Mouse (Mus musculus) thymus, postnatal 25 days (tissue): ENCODE results near the gene Gnai3.

Experiments
- DNase-seq: peaks from one replicate; pipeline ENCODE4 v3.0.0; 2022

Gnai3 gene

DNA sequence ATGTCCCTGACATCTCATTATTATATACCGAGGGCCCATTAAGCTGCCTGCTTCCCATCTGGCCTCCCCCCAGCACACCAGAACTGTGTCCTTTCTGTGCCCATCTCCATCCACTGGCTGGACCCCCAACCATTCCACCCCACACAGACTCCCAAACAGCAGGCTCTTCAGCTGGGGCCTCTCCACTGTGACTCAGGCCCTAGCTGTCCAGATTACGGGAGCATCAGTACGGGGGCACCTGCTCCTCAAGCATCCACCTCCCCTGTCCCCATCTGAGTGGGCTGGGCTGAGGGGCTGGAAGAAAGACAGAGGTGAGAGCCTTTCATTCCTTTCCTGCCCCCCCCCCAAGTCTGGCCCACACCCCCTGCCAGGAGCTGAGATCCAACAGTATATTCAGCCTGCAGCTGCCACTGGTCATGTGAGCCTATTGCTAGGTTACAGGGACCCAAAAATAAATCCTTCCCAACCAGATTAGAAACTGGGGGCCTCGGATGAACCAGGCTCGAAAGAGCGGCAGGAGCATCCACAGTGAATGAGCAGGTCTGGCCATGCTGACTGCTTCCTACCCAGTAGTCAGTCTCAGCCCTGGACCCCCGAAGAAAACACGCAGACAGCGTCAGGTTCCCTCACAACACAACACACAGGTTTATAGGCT is 12.6 kb upstream of the Gnai3 start:
- DNase-seq = no peak

DNA sequence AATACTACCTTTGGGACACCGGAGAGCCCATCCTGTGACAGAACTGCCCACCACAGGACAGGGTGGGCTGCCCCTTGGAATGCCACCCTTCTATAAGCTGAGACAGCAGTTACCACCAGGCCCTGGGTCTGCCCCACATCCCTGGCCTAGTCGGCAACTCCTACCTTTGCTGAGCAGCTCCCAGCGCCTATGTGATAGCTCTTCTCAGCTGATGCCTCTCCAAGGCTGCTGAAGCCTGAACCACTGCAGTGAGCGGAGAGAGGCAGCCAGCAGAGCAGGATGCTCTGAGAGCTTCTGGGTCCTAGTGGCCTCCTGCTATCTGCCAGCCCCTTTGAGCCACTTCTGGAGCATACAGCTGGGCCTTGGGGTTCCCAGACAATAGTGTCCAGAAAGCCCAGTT is 8.7 kb upstream of the Gnai3 start, which contains the start of gene Gpr61:
Gpr61 (minus strand) TSS at position 227 of the 400 bp plus-strand sequence.
- DNase-seq = no peak

DNA sequence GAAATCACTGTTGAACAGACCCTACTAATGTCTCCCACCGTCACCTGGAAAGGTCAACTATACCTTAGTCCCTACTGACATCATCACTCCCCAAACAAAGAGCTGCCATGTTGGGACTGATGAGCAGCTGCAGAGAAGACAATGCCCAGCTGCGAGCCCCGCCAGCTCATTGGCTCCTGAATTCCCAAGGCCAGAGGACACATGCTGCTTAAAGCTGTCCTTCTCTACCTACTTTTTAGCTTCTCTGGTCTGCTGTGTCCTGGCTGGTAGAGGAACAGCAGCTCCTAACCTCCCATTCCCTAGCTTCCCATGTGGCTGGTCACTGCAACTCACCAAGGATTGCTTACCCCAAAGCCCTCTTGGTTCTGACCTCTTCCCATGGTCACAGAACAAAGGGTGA is 6.3 kb upstream of the Gnai3 start:
- no peak for DNase-seq

DNA sequence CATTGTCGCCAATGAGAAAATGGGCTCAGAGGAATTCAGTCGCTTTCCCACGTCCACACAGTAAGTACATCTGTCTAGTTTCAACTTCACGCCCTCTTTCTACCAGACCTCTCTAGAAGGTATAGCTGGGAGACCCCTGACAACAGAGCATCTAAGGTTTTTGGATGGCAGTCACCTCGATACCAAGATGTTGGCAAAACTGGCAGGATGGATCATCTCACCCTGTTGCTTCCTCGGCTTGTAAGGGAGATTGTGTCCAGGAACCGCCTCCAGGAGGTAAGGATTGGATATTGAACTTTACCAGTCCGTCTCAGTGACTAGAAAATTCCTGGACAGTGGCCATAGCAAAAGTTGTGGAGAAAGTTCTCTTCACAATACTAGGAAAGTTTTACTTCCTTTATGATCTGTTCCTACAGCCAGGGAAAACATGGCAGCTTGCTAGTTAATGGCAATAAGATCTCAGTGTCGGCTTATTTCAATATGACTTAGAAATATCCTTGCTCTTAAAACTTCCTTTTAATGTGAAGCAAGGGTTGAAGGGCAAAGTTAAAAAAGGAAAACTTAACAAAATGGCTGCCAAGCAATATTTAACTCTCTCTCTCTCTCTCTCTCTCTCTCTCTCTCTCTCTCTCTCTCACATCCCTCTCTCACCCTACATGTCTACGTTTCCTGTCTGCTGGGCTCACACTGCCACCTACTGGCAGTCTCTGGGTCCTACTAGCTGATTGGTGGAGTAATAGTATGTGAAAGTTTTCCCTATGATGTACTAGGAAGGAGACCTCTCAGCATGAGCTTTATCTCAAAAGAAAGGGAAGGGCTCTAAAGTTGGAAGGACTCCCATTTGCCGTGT is 1.7 kb upstream of the Gnai3 start:
- peak; percentile 92 for DNase-seq

DNA sequence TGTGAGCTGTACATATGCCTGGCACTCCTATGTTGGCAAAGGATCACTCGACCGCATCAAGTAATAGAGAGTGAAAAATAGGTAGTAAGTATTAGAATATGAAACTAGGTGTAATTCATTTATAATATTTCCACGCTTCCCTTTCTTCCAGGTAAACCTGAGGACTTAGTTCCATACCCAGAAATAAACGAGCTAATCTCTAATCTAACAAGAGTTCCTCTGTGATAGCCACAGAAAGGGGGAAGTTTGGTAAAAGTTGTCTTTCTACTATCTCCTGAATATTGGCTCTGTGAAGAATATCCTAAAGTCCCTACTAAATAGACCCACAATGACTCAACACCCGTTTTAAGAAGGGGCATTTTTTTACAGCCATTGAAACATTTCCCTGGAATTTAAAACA is 725 bp upstream of the Gnai3 start:
- DNase-seq = no peak

DNA sequence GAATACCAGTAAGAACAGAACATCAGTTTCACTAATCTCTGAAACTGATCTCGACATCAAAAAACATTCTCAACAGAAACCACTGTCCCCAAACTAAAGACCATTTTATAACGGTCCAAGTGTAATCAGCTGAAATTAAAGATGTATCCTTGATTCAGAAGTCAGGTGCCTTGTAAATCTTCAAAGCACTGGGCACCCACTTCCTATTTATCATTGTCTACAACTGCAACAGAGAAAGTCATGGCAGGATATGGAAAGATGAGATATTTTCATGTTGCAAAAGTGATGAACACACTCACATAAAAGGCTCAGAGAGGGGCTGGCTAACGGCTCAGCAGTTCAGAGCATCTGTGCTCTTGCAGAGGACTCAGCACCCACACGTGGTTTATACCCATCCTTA is 5.2 kb downstream of the Gnai3 start:
- DNase-seq = no peak

DNA sequence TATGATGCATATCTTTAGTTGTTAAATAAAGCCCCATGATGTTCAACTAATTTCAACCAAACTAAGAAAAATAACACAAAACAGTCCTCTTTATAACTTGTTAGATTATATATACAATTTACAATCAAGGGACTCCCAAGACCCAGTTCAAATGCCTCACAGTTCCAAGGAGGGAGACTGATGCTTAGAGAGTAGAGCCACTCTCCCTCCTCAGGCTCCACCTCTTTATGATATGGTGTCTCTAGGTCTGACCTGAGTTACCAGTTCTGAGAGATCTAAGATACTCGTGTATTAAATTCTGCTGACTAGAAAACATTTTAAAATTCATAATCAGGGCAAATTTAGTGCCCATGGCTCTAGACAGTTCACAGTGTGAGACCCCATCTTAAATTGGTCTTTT is 6.8 kb downstream of the Gnai3 start:
- no peak for DNase-seq

DNA sequence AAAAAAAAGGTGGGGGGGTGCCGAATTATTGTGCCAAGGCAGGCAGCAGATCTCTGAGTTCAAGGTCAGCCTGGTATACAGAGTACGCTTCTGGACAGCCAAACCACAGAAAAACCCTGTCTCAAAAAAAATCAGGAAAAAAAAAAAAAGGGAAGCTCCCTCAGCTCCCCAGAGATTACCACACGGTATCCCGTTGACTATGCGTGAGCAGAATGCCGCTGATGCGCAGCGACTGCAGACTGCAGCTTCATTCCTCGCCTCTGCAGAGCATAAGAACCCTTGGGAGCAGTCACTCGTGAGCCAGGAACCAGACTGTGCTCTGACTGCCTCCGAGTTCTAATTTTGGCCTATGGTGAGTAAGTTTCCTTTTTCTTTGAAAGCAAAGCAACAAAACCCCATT is 11.2 kb downstream of the Gnai3 start:
- no peak for DNase-seq

DNA sequence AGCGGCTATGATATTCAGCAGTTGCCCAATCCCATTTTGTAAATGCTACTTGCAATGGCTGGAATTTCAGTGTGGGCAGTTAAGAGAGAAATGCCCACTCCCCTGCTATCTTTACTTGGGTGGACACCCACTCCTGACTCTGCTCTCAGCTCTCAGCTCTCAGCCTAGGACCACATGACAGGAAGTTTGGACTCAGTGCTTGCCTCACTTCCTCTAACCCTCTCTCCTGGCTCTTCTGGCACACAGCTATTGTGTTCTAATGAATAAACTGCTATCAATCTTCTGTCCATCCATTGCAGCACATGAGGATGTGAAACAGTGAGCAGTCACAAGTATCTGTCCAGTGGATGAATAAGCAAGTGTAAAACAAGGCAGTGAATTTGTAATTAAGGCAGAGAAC is 13.5 kb downstream of the Gnai3 start:
- DNase-seq = no peak

DNA sequence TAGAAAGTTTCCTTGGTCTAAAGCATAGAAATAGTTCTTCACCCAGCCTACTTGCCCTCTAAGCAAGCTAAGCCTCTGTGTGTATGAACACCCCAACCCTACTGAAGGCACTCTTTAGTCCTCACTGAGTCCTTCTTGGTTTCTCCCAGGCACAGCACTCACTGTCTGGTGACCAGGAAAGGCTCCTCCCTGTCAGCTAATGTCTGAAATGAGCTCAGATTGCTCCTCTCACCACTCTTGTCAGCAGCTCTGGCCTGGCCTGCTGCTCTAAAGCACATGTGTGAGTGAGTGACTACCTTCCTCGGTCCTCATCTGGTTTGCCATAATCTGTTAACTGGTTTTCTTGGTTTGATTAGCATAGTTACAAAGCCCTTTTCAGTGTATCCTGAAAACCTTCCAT is 14.1 kb downstream of the Gnai3 start:
- DNase-seq = no peak

DNA sequence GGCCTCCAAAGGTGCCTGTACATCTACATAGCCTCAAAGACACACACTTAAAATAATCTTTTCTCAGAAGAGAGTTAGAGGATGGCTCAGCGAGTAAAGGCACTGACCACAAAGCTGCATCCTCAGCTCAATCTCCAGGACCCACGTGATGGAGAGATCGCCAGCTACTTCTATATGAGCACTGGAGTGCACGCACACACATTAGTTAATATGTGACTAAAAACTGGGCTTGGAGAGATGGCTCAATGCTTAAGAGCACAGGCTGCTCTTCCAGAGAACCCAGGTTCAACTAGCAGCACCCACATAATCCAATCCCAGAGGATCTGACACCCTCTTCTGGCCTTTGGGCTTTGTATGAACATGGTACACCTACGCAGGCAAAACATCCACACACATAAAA is 14.7 kb downstream of the Gnai3 start:
- no peak for DNase-seq

DNA sequence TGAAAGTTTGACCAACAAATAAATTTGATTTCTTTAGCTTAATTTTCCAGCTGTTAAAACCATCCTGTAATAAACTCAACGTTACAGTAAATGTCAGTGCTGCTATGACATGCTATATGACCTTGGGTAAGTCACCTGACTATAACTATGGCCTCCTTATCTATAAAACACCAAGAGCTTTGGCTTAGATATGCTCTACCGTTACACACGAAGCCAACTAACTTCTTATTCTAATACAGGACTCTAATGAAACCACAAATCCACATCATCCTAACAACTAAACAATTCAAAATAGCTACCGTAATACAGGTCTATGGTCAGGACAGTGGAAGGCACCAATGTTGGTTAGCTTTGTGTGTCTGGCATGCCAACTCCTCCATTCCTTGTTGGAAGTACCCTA is 16.1 kb downstream of the Gnai3 start:
- DNase-seq = no peak

DNA sequence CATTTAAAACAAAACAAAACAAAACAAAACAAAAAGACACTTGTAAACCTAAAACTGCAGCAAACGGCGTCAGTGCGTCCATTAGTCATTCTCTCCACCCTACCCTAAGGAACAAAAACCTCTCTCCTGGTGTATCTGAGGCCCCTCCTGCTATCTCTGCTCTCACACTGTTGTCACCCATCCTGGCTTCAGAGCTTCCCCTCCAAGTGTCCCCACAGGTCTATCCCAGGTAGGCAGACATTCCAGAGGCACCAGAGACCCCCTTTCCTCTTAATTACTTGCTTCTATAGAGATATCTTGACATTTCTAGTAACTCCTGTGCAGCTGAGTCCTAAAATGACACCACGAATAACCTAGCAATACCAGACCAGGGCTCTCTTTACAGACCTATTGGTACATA is 16.6 kb downstream of the Gnai3 start:
- no peak for DNase-seq

DNA sequence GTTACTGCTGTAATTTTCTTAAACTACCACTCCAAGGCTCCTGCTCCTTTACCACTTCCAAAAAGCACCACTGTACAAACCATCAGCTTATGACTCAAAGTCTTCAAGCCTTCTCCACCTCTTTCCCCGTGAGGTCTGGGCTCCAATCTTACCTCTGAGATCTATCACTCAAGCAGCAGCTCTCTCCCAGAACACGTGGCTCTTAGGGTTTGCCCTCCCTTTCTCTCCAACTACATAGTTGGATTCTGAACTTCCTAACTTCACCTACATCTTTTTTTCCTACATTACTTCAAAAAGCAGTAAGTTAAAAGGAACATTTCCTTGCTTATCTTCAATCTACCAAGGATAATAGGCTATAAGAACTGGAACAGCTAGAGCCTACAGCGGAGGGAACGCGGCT is 17.4 kb downstream of the Gnai3 start:
- DNase-seq = no peak

DNA sequence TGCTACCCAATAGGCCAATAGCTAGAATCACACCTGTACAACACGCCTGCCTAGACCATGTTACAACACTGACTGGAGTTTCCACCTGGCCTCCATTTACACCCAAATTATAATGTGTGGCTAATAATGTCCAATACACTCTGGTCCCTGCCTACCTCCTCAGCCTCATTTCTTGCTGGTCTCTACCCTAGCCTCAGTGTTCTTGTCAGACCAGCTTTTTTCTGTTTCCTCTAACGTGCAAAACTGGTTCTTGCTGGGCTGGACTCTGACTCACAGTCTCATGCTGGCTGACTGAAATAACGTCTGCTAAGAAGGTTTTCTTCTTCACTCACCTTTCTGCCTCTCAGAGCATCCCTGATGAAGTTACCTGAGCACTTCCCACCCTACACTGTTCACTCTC is 19.6 kb downstream of the Gnai3 start:
- no peak for DNase-seq

DNA sequence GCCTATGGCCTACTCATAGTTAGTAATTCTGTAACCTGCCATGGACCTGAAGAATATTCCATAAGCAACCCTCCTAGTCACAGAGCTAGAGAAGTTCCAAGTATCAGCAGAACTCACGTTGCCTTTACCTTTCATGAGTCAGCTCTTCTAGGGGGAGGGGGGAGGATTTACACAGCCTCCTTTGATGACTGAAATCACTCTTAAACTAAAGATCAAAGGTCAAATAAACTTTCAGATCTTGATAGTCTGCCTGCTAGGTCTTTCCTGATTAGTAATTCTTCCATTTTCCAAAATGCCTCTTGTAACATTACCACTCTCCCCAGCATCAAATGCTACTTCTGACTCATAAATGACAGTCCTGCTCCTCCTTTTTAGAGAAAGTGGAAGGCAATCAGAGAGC is 21.8 kb downstream of the Gnai3 start:
- no peak for DNase-seq

DNA sequence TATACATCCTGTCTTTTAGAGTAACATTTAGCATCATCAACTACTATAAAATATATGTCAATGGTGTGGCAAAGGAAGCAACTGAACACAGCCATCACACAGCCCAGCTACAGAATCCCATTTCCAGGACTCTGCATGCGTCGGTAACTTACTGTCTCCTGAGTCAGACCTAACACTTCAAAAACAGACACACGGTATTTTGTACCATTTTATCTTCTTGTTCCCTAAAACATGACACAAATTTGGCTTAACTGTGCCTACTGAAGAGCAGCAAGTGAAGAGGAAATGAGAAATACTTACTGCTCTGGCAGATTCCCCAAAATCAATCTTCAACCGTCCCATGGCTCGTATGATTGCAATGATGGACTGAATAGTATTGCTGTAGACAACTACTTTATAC is 22.7 kb downstream of the Gnai3 start:
- DNase-seq = no peak

DNA sequence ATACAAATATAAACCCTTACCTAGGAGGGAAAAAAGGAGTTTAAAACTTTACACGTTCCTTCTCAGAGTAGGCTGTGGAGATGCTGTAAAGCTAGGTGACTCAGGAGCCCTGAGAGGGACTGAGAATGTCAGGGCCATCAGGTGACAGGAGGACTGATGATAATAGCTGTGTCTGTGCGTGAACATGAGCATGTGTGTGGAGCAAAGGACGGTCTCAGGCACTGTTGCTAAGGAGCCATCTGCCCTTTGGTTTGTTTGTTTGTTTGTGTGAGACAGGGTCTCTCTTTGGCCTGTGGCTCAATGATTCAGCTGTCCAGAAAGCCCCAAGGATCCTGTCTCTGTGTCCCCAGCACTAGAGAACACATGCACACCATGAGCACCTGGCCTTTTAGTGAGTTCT is 24.8 kb downstream of the Gnai3 start:
- no peak for DNase-seq

DNA sequence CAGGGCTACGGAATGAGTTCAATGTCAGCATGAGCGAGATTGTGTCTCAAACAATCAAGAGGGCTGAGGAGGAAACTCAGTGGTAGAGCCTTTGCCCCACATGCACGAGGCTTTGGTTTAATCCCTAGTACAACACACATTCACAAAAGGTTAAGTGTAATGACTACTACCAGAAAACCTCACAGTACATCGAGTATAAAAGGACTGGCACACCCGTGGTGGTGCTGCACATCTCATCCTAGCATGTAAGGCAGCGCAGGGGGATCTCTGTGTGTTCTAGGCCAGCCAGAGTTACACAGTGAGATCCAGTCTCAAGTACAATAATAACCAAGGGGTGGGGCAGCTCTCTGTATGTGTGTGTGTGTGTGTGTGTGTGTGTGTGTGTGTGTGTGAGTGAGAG is 28.5 kb downstream of the Gnai3 start:
- DNase-seq = no peak

DNA sequence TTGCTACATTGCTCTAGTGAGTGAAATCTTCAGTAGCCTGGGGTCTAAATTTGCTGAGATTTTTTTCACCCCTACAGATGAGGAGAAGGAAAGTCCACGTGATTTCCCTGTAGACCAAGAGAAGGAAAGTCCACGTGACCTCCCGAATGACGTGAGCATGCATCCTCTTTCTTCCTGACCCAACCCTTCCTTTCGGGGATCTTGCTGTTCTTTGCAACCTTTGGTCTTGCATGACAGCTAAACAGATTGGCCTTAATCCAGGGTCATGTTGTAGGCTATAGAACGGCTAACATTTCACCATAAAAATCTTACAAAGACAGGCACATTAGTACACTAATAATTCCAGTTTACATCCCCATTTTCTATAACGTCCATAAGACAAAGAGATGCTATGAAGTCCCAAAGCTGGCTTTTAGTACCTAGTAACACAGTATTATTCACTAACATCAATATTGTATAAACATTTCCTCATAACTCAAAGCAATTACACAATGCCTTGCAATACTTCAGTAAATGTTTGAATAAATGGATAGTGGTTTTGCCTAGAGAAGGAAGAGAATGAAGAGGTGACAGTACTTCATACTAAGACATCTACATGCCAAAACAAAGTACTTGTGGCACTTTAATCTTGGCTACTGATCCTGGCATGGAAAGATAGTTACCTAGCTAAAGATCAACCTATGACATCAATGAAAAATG is 32.2 kb downstream of the Gnai3 start:
- no peak for DNase-seq

DNA sequence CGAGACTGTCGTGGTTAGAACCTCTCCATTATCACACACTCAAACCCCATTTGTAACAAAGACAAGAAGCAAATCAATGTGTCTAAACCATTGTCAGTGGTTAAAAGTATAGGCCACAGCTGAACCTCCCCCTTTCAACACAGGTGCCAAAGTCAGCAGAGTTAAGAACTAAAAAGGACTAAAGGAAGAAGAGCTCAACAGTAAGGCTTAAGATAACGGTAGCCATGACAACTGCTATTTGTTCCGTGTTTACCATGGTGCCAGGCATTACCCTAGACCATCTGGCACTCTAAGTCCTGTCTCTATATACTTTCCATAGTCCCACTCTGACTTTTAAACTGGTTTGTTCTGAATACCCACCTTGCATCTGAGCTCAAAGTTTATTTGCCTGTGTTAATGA is 33.3 kb downstream of the Gnai3 start:
- no peak for DNase-seq

DNA sequence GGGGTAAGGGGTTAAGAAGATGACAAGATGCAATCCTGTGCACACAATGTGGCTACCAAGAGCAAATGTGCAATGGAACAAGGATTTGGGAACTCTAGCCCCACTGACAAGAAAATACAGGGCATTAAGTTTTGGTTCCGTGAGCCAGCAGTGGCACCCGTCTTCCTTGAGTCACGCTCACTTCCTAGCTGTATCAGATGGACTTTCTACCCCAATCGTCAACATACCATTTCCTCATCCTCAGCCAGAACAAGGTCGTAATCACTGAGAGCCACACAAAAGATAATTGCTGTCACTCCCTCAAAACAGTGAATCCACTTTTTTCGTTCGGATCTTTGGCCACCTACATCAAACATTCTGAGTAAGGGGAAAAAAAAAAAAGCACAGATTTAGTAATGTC is 33.7 kb downstream of the Gnai3 start:
- DNase-seq = no peak

DNA sequence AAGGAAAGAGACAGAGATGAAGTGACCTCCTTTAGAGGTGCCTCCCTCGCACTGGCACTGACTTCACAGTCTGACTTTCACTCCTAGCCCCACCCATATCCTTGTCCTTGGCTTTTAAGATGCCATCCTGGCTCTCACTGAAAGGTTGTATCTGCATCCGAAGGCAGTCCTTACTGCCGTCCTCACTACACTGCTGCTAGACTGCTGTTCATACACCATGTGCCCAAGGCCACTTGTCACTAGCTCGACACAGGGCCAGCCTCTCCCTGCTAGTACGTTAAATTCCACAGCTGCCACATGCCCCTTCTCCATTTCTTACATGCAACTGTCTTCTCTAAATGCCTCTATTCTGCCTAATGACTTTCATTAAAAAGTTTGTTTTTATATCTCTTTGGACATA is 34.6 kb downstream of the Gnai3 start:
- DNase-seq = no peak

DNA sequence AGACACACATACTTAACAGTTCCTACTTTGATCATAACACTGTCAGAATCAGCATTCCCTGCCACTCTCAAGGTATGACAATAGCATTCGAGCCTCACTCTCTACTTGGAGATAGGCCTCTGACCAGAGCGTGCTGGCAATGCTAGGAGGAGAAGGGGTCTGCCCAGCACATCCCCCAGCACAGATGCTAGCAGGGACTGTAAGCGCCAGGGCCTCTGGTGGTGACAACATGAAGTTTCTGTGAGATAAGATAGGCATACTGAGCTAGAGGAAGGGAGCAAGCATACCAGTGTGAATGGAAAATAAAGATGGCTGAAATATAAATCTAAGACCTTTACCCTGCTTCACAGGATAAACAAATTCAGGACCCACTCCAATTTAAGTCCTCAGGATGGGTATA is 40.7 kb downstream of the Gnai3 start:
- DNase-seq = no peak
